Mouse (Mus musculus) cerebellum, adult 2 months (tissue): ENCODE data around the gene Adamts5.

ENCODE experiments used
- CTCF ChIP-seq: fragments of 200-500 bp; IDR thresholded peaks from 2 replicates; pipeline ENCODE4 v1.5.1; 2011; ENCODE audit warnings: low read depth, mild to moderate bottlenecking, control low read depth, low read length, moderate library complexity, borderline replicate concordance; ENCODE audit not compliant: insufficient read depth
- POLR2A ChIP-seq: fragments of 200-500 bp; IDR thresholded peaks from 2 replicates; pipeline ENCODE4 v1.6.1; 2011; ENCODE audit warnings: low read length, control low read depth, borderline replicate concordance; ENCODE audit not compliant: insufficient read depth

GRCm38 (mm10) chr16:85922454-85922853 lies 20.8 kb upstream of the Adamts5 start:
- no peak for TF ChIP-seq POLR2A
- TF ChIP-seq CTCF = no peak
